Mouse (Mus musculus) brain, embryonic 14.5 days (tissue): Measurements from ENCODE around the gene Ankrd34b.

Experiments
- CTCF ChIP-seq: fragments of 200-500 bp; IDR thresholded peaks from 2 replicates; pipeline ENCODE4 v1.5.1; 2012; ENCODE audit warnings: inconsistent platforms, mild to moderate bottlenecking, moderate library complexity, borderline replicate concordance; ENCODE audit not compliant: insufficient read depth, insufficient read length; ENCODE audit errors: extremely low read depth
- POLR2A ChIP-seq: fragments of 200-500 bp; IDR thresholded peaks from 2 replicates; pipeline ENCODE4 v1.6.1; 2012; ENCODE audit warnings: mild to moderate bottlenecking, inconsistent platforms, borderline replicate concordance; ENCODE audit not compliant: poor library complexity, insufficient read depth, insufficient read length, severe bottlenecking; ENCODE audit errors: extremely low read depth

GRCm38 (mm10) chr13:92423711-92424110, 2.0 kb upstream of the Ankrd34b start:
- TF ChIP-seq CTCF (no peak), POLR2A (no peak)
